Mouse (Mus musculus): ENCODE data around the gene Nthl1. TPM values are rescaled to one million over a fixed set of nuclear protein-coding genes. Genes with fewer than 3 reads are reported as not detected.
"Not testable (repeated sequence)": the region's sequence is repeated elsewhere in the genome, so short reads cannot be mapped to it uniquely, and the experiment has no call there.

Gene Nthl1
- polyA plus RNA-seq, 1 experiment, result 20.2 TPM

DNA sequence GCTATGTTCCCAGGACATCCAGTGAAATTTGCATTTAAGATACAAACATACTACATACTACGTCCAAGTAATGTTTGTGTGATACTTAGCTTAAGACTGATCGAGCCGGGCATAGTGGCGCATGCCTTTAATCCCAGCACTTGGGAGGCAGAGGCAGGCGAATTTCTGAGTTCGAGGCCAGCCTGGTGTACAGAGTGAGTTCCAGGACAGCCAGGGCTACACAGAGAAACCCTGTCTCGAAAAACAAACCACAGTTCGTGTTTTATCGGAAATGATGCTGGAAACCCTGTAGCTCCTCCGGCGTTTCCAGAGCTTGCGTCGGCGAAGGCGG is 36.7 kb downstream of the Nthl1 start:
- not testable (repeated sequence) for H3K36me3 ChIP-seq (ENCODE audit: control insufficient read depth, insufficient read depth); H3K27me3 ChIP-seq (ENCODE audit: control insufficient read depth, insufficient read depth, insufficient read length)
- peak overlapping the region; percentile 81 for H3ac ChIP-seq (ENCODE audit: control insufficient read depth, insufficient read length)
- H3K4me3 ChIP-seq, result peak overlapping the region; percentile 78
- peak; percentile 65; the same call in 1 of the 2 replicates for TF ChIP-seq CEBPB (IDR thresholded peaks at IDR 0.05; ENCODE audit: insufficient read depth, poor library complexity, severe bottlenecking)
- H3K79me2 ChIP-seq (ENCODE audit: control insufficient read depth, insufficient read depth), result peaks cover 46% of the 10 kb centered on the region
- peak overlapping the region; percentile 82 for H3K4me2 ChIP-seq (ENCODE audit: low read depth)

GRCm38 (mm10) chr17:24669545-24670245 is 37.2 kb downstream of the Nthl1 start, which contains the start of gene Zfp598:
Gene Zfp598 (plus strand): TSS chr17:24669687.
- Histone ChIP-seq H3K4me2 (ENCODE audit: low read depth) (peak within 1 kb of the TSS; percentile 96), H3K4me3 (peak within 1 kb of the TSS; percentile 78), H3K27me3 (ENCODE audit: control insufficient read depth, insufficient read depth, insufficient read length) (no peaks in the 10 kb centered on the region), H3ac (ENCODE audit: control insufficient read depth, insufficient read length) (peak within 1 kb of the TSS; percentile 81), H3K79me2 (ENCODE audit: control insufficient read depth, insufficient read depth) (peaks cover 50% of the 10 kb centered on the region), H3K36me3 (ENCODE audit: control insufficient read depth, insufficient read depth) (no peaks in the 10 kb centered on the region)
- TF ChIP-seq TCF3 (IDR thresholded peaks at IDR 0.05; ENCODE audit: insufficient read length, low read depth), result no peak
- TF ChIP-seq POLR2AphosphoS2 (IDR thresholded peaks at IDR 0.05; ENCODE audit: insufficient read length, low read depth), result peak; percentile 75
- TF ChIP-seq POLR2A (IDR thresholded peaks at IDR 0.05; ENCODE audit: insufficient read length, low read depth), result peak; percentile 86
- no peak for TF ChIP-seq USF1 (IDR thresholded peaks at IDR 0.05; ENCODE audit: low read depth)
- peak in 2 of 3 experiments; percentile 32 to 73 for TF ChIP-seq MYOD1 (IDR thresholded peaks at IDR 0.05; ENCODE audit: control insufficient read depth in 1 of 3, insufficient read length in 2 of 3, low read depth in 2 of 3)

DNA sequence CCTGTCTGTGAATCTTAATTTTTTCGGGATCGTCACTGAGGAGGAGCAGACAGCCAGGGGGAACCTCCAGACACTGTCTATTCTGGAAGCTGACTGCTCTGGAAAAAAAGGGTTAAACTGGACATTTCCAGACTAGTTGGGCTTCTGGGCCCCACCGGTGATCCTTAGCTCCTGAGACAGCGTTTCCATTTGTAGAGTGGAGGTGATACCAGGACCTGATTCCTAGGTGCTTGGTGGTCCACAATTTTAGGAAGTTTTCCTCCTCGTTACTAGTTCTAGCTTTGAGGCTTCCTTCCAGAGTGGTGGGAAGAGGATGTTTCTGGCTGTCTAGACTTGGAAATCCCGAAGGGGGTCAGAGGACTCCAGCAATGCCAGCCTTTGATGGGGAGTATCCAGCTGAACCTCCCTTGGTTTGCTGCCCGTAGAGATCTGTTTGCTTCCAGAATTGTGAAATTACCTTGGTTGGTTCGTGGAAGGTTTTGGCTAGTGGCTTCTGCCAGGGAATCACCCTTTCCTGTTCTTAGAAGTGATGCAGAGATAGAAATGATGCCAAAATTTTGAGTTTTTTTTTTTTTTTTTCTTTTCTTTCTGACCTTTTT is 37.9 kb downstream of the Nthl1 start:
- H3K4me2 ChIP-seq (ENCODE audit: low read depth), result peak overlapping the region; percentile 96
- H3K4me3 ChIP-seq, result peak overlapping the region; percentile 78
- H3ac ChIP-seq (ENCODE audit: control insufficient read depth, insufficient read length), result peak overlapping the region; percentile 81
- peaks cover 53% of the 10 kb centered on the region for H3K79me2 ChIP-seq (ENCODE audit: control insufficient read depth, insufficient read depth)
- no peaks in the 10 kb centered on the region for H3K36me3 ChIP-seq (ENCODE audit: control insufficient read depth, insufficient read depth)
- TF ChIP-seq MYOD1 (IDR thresholded peaks at IDR 0.05; ENCODE audit: control insufficient read depth in 1 of 3, insufficient read length in 2 of 3, low read depth in 2 of 3), result no peak
- no peak for TF ChIP-seq POLR2A (IDR thresholded peaks at IDR 0.05; ENCODE audit: insufficient read length, low read depth)
- no peak for TF ChIP-seq MAX (IDR thresholded peaks at IDR 0.05; ENCODE audit: low read depth)
- TF ChIP-seq MYOG (IDR thresholded peaks at IDR 0.05; ENCODE audit: control insufficient read depth in 1 of 3, insufficient read depth in 1 of 3, insufficient read length in 2 of 3, low read depth in 2 of 3), result no peak
- TF ChIP-seq POLR2AphosphoS2 (IDR thresholded peaks at IDR 0.05; ENCODE audit: insufficient read length, low read depth), result no peak
- TF ChIP-seq E2F4 (IDR thresholded peaks at IDR 0.05; ENCODE audit: insufficient read depth), result no peak
- no peak for TF ChIP-seq SRF (IDR thresholded peaks at IDR 0.05; ENCODE audit: control insufficient read depth, insufficient read length, low read depth)
- no peak for TF ChIP-seq TCF3 (IDR thresholded peaks at IDR 0.05; ENCODE audit: insufficient read length, low read depth)
- TF ChIP-seq TCF12 (IDR thresholded peaks at IDR 0.05; ENCODE audit: insufficient read depth, poor library complexity, severe bottlenecking), result no peak
- no peak for TF ChIP-seq CEBPB (IDR thresholded peaks at IDR 0.05; ENCODE audit: insufficient read depth, poor library complexity, severe bottlenecking)
- no peak for TF ChIP-seq USF1 (IDR thresholded peaks at IDR 0.05; ENCODE audit: low read depth)
- no peak for TF ChIP-seq REST (IDR thresholded peaks at IDR 0.05; ENCODE audit: insufficient read depth, insufficient read length)
- H3K27me3 ChIP-seq (ENCODE audit: control insufficient read depth, insufficient read depth, insufficient read length), result no peaks in the 10 kb centered on the region

- no peak for TF ChIP-seq E2F4 (IDR thresholded peaks at IDR 0.05; ENCODE audit: insufficient read depth)
These were observed 38.9 kb downstream of the Nthl1 start for GRCm38 (mm10) chr17:24671346-24671745.

GRCm38 (mm10) chr17:24672141-24672540 is 39.7 kb downstream of the Nthl1 start:
- Histone ChIP-seq H3K27me3 (ENCODE audit: control insufficient read depth, insufficient read depth, insufficient read length) (no peaks in the 10 kb centered on the region), H3K79me2 (ENCODE audit: control insufficient read depth, insufficient read depth) (peaks cover 65% of the 10 kb centered on the region), H3K36me3 (ENCODE audit: control insufficient read depth, insufficient read depth) (no peaks in the 10 kb centered on the region), H3K4me2 (ENCODE audit: low read depth) (peak overlapping the region; percentile 96), H3K4me3 (peak overlapping the region; percentile 78), H3ac (ENCODE audit: control insufficient read depth, insufficient read length) (no peak overlapping the region)
- TF ChIP-seq MAX (IDR thresholded peaks at IDR 0.05; ENCODE audit: low read depth) (no peak), CEBPB (IDR thresholded peaks at IDR 0.05; ENCODE audit: insufficient read depth, poor library complexity, severe bottlenecking) (peak; percentile 91), POLR2A (IDR thresholded peaks at IDR 0.05; ENCODE audit: insufficient read length, low read depth) (peak; percentile 21), POLR2AphosphoS2 (IDR thresholded peaks at IDR 0.05; ENCODE audit: insufficient read length, low read depth) (no peak)

More at GRCm38 (mm10) chr17:24671346-24671745, 38.9 kb downstream of the Nthl1 start:
- Histone ChIP-seq H3ac (ENCODE audit: control insufficient read depth, insufficient read length) (no peak overlapping the region), H3K4me2 (ENCODE audit: low read depth) (peak overlapping the region; percentile 96), H3K4me3 (peak overlapping the region; percentile 78), H3K79me2 (ENCODE audit: control insufficient read depth, insufficient read depth) (peaks cover 63% of the 10 kb centered on the region), H3K27me3 (ENCODE audit: control insufficient read depth, insufficient read depth, insufficient read length) (no peaks in the 10 kb centered on the region), H3K36me3 (ENCODE audit: control insufficient read depth, insufficient read depth) (no peaks in the 10 kb centered on the region)

Data from myocyte (in vitro differentiated cells).